Mouse (Mus musculus) testis, adult 2 months (tissue): ENCODE data around the gene Gpr68. TPM values are rescaled to one million over a fixed set of nuclear protein-coding genes. Genes with fewer than 3 reads are reported as not detected.
A peak's percentile ranks its signal among the peaks of the same experiment; 100 is the strongest.

Experiments
- H3K27ac ChIP-seq: fragments of 200-500 bp; 2 replicates; pipeline ENCODE4 v1.5.1; 2012; ENCODE audit warnings: low read depth, low read length; ENCODE audit not compliant: control insufficient read depth, insufficient read depth
- H3K27me3 ChIP-seq: fragments of 200-500 bp; 2 replicates; pipeline ENCODE4 v1.6.1; 2012; ENCODE audit warnings: mild to moderate bottlenecking, low read length, moderate library complexity; ENCODE audit not compliant: control insufficient read depth, insufficient read depth
- H3K36me3 ChIP-seq: fragments of 200-500 bp; 2 replicates; pipeline ENCODE4 v1.6.1; 2012; ENCODE audit warnings: mild to moderate bottlenecking, low read length; ENCODE audit not compliant: control insufficient read depth, insufficient read depth
- H3K4me1 ChIP-seq: fragments of 200-500 bp; 2 replicates; pipeline ENCODE4 v1.6.1; 2012; ENCODE audit warnings: low read length; ENCODE audit not compliant: control insufficient read depth, insufficient read depth
- H3K4me3 ChIP-seq: fragments of 200-500 bp; 2 replicates; pipeline ENCODE4 v1.5.1; 2012; ENCODE audit warnings: low read depth, mild to moderate bottlenecking, low read length, moderate library complexity, mixed read lengths; ENCODE audit not compliant: control insufficient read depth
- CTCF ChIP-seq: fragments of 200-500 bp; IDR thresholded peaks from 2 replicates; pipeline ENCODE4 v1.5.1; 2012; ENCODE audit warnings: low read depth, mild to moderate bottlenecking, inconsistent platforms, low read length, moderate library complexity; ENCODE audit not compliant: control insufficient read depth, insufficient read depth, insufficient replicate concordance
- POLR2A ChIP-seq: fragments of 200-500 bp; IDR thresholded peaks from 2 replicates; pipeline ENCODE4 v1.6.1; 2012; ENCODE audit warnings: low read depth, mild to moderate bottlenecking, inconsistent platforms, low read length, moderate library complexity; ENCODE audit not compliant: control insufficient read depth
- polyA plus RNA-seq: library from polyadenylated mRNA; depleted of rRNA; stranded (reverse); fragments of >200 nt; gene quantifications from 2 replicates; pipeline ENCODE4 v1.2.3, GENCODE M21; 2012; rRNA removed

Gpr68 gene
- 2.9 and 3.1 TPM in 2 replicates for polyA plus RNA-seq

- Histone ChIP-seq H3K4me1 (peaks cover 12% of the 10 kb centered on the region), H3K27ac (peak within 1 kb of the TSS; percentile 73), H3K36me3 (no peaks in the 10 kb centered on the region), H3K4me3 (peak within 1 kb of the TSS; percentile 94), H3K27me3 (no peaks in the 10 kb centered on the region)
- no peak for TF ChIP-seq CTCF
- peak; percentile 66 for TF ChIP-seq POLR2A
Measured at GRCm38 (mm10) chr12:100907598-100908297, at the start of gene Gpr68. Gene Gpr68 (minus strand): TSS chr12:100908198.

GRCm38 (mm10) chr12:100957257-100957656, 49.3 kb upstream of the Gpr68 start:
- H3K4me1 ChIP-seq = peaks cover 2% of the 10 kb centered on the region
- no peak for TF ChIP-seq POLR2A
- TF ChIP-seq CTCF = no peak
- H3K27ac ChIP-seq = no peak overlapping the region
- no peak overlapping the region for H3K4me3 ChIP-seq
- H3K36me3 ChIP-seq = no peaks in the 10 kb centered on the region
- no peaks in the 10 kb centered on the region for H3K27me3 ChIP-seq

- TF ChIP-seq POLR2A (no peak), CTCF (no peak)
- no peaks in the 10 kb centered on the region for H3K36me3 ChIP-seq
- H3K4me1 ChIP-seq = peaks cover 2% of the 10 kb centered on the region
- no peak overlapping the region for H3K27ac ChIP-seq
- H3K4me3 ChIP-seq = no peak overlapping the region
- H3K27me3 ChIP-seq = no peaks in the 10 kb centered on the region
Measured at GRCm38 (mm10) chr12:100956825-100957224, 48.8 kb upstream of the Gpr68 start.

GRCm38 (mm10) chr12:100956028-100956427, 48.0 kb upstream of the Gpr68 start:
- H3K4me3 ChIP-seq = no peak overlapping the region
- H3K36me3 ChIP-seq = no peaks in the 10 kb centered on the region
- TF ChIP-seq CTCF (no peak), POLR2A (no peak)
- no peak overlapping the region for H3K27ac ChIP-seq
- H3K27me3 ChIP-seq = no peaks in the 10 kb centered on the region
- H3K4me1 ChIP-seq = peaks cover 2% of the 10 kb centered on the region

- TF ChIP-seq POLR2A = no peak
- TF ChIP-seq CTCF = no peak
- H3K36me3 ChIP-seq = no peaks in the 10 kb centered on the region
Measured at GRCm38 (mm10) chr12:100953926-100954325, 45.9 kb upstream of the Gpr68 start.

GRCm38 (mm10) chr12:100952193-100952931, 44.4 kb upstream of the Gpr68 start:
- H3K4me3 ChIP-seq = no peak overlapping the region
- H3K36me3 ChIP-seq = no peaks in the 10 kb centered on the region; the same call in 1 of the 2 replicates
- H3K27ac ChIP-seq = no peak overlapping the region
- H3K27me3 ChIP-seq = no peaks in the 10 kb centered on the region
- TF ChIP-seq POLR2A = no peak
- TF ChIP-seq CTCF = peak; percentile 58; the same call in 1 of the 2 replicates
- H3K4me1 ChIP-seq = no peaks in the 10 kb centered on the region; the same call in 1 of the 2 replicates

More at GRCm38 (mm10) chr12:100953926-100954325, 45.9 kb upstream of the Gpr68 start:
- H3K27me3 ChIP-seq = no peaks in the 10 kb centered on the region
- H3K4me1 ChIP-seq = peaks cover 2% of the 10 kb centered on the region
- no peak overlapping the region for H3K27ac ChIP-seq
- no peak overlapping the region for H3K4me3 ChIP-seq

- TF ChIP-seq CTCF = no peak
- TF ChIP-seq POLR2A = no peak
- Histone ChIP-seq H3K36me3 (peaks cover 2% of the 10 kb centered on the region), H3K4me1 (no peaks in the 10 kb centered on the region), H3K27ac (no peak overlapping the region), H3K27me3 (no peaks in the 10 kb centered on the region), H3K4me3 (no peak overlapping the region)
Measured at GRCm38 (mm10) chr12:100949146-100949545, 41.1 kb upstream of the Gpr68 start.
